Mouse (Mus musculus) midbrain, embryonic 10.5 days (tissue): ENCODE data around the gene Slc22a30. TPM values are rescaled to one million over a fixed set of nuclear protein-coding genes. Genes with fewer than 3 reads are reported as not detected.
"Not testable (repeated sequence)": the region's sequence is repeated elsewhere in the genome, so short reads cannot be mapped to it uniquely, and the experiment has no call there.

Experiments
- DNase-seq: peaks from one replicate; pipeline ENCODE4 v3.0.0-alpha.2; 2017; ENCODE audit warnings: low spot score
- H3K27ac ChIP-seq: fragments of 300-500 bp; sonication (generic); replicated peaks from 2 replicates; pipeline ENCODE4 v1.5.1; 2016; ENCODE audit warnings: mild to moderate bottlenecking
- H3K27me3 ChIP-seq: fragments of 300-500 bp; sonication (generic); 2 replicates; pipeline ENCODE4 v1.6.1; 2016; ENCODE audit warnings: low read depth, mild to moderate bottlenecking; ENCODE audit not compliant: poor library complexity, severe bottlenecking
- H3K36me3 ChIP-seq: fragments of 300-500 bp; sonication (generic); 2 replicates; pipeline ENCODE4 v1.6.1; 2016; ENCODE audit warnings: mild to moderate bottlenecking, moderate library complexity
- H3K4me1 ChIP-seq: fragments of 300-500 bp; sonication (generic); 2 replicates; pipeline ENCODE4 v1.6.1; 2016
- H3K4me3 ChIP-seq: fragments of 300-500 bp; sonication (generic); 2 replicates; pipeline ENCODE4 v1.5.1; 2016; ENCODE audit warnings: mild to moderate bottlenecking, moderate library complexity
- H3K9me3 ChIP-seq: fragments of 300-500 bp; sonication (generic); replicated peaks from 2 replicates; pipeline ENCODE4 v1.6.1; 2016; ENCODE audit warnings: mild to moderate bottlenecking
- WGBS: fragments of 180-500 bp; shearing (Covaris S2); methylation state at CpG from one replicate; pipeline ENCODE4 v1.1.7; 2016; 5-methylcytosine and 5-hydroxymethylcytosine counted together
- polyA plus RNA-seq: library from polyadenylated mRNA; unstranded; fragments of >200 nt; fragmentation: Nextera tagmentation; extraction: Ambion mirVana; gene quantifications from 2 replicates; pipeline ENCODE4 v1.2.1, GENCODE M21; 2016

Slc22a30 gene
- not detected in 2 replicates for polyA plus RNA-seq

- H3K4me1 ChIP-seq: not testable (repeated sequence)
Measured at GRCm38 (mm10) chr19:8405011-8405410, at the start of gene Slc22a30. Slc22a30 (minus strand) TSS chr19:8405111.

GRCm38 (mm10) chr19:8448321-8448720 is 43.4 kb upstream of the Slc22a30 start:
- WGBS: 76% methylated on average over 2 of the region's 2 CpGs
- Histone ChIP-seq H3K27ac (no peak overlapping the region), H3K36me3 (no peaks in the 10 kb centered on the region), H3K27me3 (no peaks in the 10 kb centered on the region), H3K9me3 (peaks cover 12% of the 10 kb centered on the region), H3K4me1 (no peaks in the 10 kb centered on the region), H3K4me3 (no peak overlapping the region)
- DNase-seq: no peak

More at GRCm38 (mm10) chr19:8405011-8405410, at the start of gene Slc22a30:
- not testable (repeated sequence) for H3K36me3 ChIP-seq, H3K27me3 ChIP-seq, H3K4me3 ChIP-seq, H3K27ac ChIP-seq, DNase-seq, H3K9me3 ChIP-seq
- whole genome bisulfite sequencing: 91% methylated on average over 1 of the region's 2 CpGs

DNA sequence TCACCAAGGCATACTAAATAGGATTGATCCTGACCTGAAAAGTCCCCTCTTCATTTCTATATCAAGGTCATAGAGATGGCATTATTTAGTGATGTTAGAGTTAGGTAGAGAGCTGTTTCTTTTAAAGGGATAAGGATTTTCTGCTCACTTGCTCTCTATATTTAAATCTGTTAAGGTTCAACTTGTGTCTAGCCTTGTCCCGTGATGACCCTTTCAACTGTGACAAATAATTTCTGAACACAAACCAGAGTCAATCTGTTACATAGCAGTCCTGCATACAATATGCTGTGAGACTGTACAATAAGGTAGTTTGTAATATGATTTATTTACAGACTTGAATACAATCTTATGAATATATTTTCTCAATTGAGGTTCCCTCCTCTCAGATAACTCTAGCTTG is 42.6 kb upstream of the Slc22a30 start:
- no peaks in the 10 kb centered on the region for H3K27me3 ChIP-seq
- H3K27ac ChIP-seq: no peak overlapping the region
- 91% methylated on average over 1 of the region's 1 CpGs for WGBS

GRCm38 (mm10) chr19:8431051-8431662 is 26.2 kb upstream of the Slc22a30 start:
- Histone ChIP-seq H3K9me3 (peaks cover 33% of the 10 kb centered on the region; the same call in 1 of the 2 replicates), H3K27me3 (no peaks in the 10 kb centered on the region), H3K4me1 (no peaks in the 10 kb centered on the region), H3K36me3 (no peaks in the 10 kb centered on the region), H3K27ac (no peak overlapping the region), H3K4me3 (no peak overlapping the region)
- WGBS: 84% methylated on average over 5 of the region's 5 CpGs
- DNase-seq: no peak

More for the DNA sequence above, 42.6 kb upstream of the Slc22a30 start:
- no peaks in the 10 kb centered on the region for H3K4me1 ChIP-seq
- H3K36me3 ChIP-seq: no peaks in the 10 kb centered on the region
- H3K4me3 ChIP-seq: no peak overlapping the region
- H3K9me3 ChIP-seq: peaks cover 20% of the 10 kb centered on the region
- DNase-seq: no peak

DNA sequence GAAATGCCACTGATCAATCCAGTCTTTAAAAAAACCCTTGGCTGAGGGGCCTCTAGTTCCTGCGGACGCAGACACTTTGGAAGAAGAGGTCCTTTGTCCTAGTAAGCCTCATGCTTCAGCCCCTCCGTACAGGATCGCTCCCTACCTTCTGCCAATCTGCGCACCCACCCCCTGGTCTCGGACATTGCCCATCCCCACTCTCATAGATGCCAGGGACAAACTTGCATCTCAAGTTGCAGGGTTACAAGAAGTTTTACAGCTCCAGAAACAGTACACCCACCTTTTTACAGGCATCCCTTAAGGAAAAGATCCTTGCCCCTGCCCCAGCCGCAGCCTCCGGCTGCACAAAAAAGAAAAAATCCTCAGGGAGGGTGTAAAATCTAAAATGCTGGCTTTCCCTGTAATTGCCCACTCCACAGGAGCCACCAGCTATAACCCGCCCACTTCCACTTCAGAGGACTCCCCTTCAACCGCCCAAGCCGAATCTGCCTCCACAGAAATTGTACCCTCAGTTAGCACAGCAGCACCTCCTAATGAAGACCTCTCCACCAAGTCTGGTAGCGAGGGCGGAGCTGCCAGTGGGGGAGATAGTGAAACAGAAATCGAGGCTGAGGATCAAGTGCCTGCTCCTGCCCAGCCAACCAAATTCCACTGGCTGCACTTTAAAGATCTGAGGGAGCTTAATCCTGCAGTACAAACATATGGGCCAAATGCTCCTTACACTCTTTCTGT is 2.5 kb upstream of the Slc22a30 start:
- not testable (repeated sequence) for H3K27ac ChIP-seq, H3K36me3 ChIP-seq, H3K4me1 ChIP-seq, DNase-seq, H3K27me3 ChIP-seq, H3K4me3 ChIP-seq
- WGBS: 57% methylated on average over 14 of the region's 14 CpGs
- peaks cover 12% of the 10 kb centered on the region; the same call in 1 of the 2 replicates for H3K9me3 ChIP-seq

Other genes starting within 250 kb of the Slc22a30 start
- not detected in 2 replicates for gene Slc22a29, start 186.2 kb downstream of the Slc22a30 start, polyA plus RNA-seq
- gene Slc22a8, start 186.1 kb upstream of the Slc22a30 start, polyA plus RNA-seq: 0.07 and 0.12 TPM in 2 replicates
- 0.06 and 0.47 TPM in 2 replicates for gene Slc22a6, start 212.9 kb upstream of the Slc22a30 start, polyA plus RNA-seq